Mouse (Mus musculus): ENCODE data around the gene 2900011O08Rik. TPM values are rescaled to one million over a fixed set of nuclear protein-coding genes. Genes with fewer than 3 reads are reported as not detected.

The 2900011O08Rik gene
- polyA plus RNA-seq, 1 experiment from 2014 or later = 0.84 TPM

- DNase-seq (ENCODE audit: low spot score) = no peak
- Histone ChIP-seq H3K36me3 (ENCODE audit: insufficient read depth, low read length) (no peaks in the 10 kb centered on the region), H3K9me3 (replicated peaks; ENCODE audit: low read length) (no peaks in the 10 kb centered on the region), H3K27me3 (ENCODE audit: insufficient read depth, low read length) (no peaks in the 10 kb centered on the region), H3K9ac (ENCODE audit: low read depth, low read length) (no peak overlapping the region), H3K4me1 (replicated peaks; ENCODE audit: insufficient read depth, low read length) (no peaks in the 10 kb centered on the region), H3K4me2 (ENCODE audit: low read length) (no peak overlapping the region), H3K4me3 (replicated peaks; ENCODE audit: low read depth, low read length) (no peak overlapping the region), H3K27ac (no peak overlapping the region)
- 73% methylated on average over 2 of the region's 2 CpGs for WGBS
- TF ChIP-seq CTCF (IDR thresholded peaks at IDR 0.05; ENCODE audit: low read depth) = no peak
- no peak for ATAC-seq (replicated peaks; ENCODE audit: low FRiP score, low read depth)
Observed at GRCm38 (mm10) chr16:14082925-14083324, 96.5 kb downstream of the 2900011O08Rik start.

GRCm38 (mm10) chr16:14088249-14088648, 101.8 kb downstream of the 2900011O08Rik start:
- Histone ChIP-seq H3K36me3 (ENCODE audit: insufficient read depth, low read length) (no peaks in the 10 kb centered on the region), H3K27ac (no peak overlapping the region), H3K4me1 (replicated peaks; ENCODE audit: insufficient read depth, low read length) (no peaks in the 10 kb centered on the region), H3K4me3 (replicated peaks; ENCODE audit: low read depth, low read length) (no peak overlapping the region), H3K4me2 (ENCODE audit: low read length) (no peak overlapping the region), H3K9me3 (replicated peaks; ENCODE audit: low read length) (no peaks in the 10 kb centered on the region), H3K27me3 (ENCODE audit: insufficient read depth, low read length) (no peaks in the 10 kb centered on the region), H3K9ac (ENCODE audit: low read depth, low read length) (no peak overlapping the region)
- ATAC-seq (replicated peaks; ENCODE audit: low FRiP score, low read depth) (no peak), DNase-seq (ENCODE audit: low spot score) (no peak)
- no peak for TF ChIP-seq CTCF (IDR thresholded peaks at IDR 0.05; ENCODE audit: low read depth)
- 72% methylated on average over 3 of the region's 3 CpGs for WGBS

DNA sequence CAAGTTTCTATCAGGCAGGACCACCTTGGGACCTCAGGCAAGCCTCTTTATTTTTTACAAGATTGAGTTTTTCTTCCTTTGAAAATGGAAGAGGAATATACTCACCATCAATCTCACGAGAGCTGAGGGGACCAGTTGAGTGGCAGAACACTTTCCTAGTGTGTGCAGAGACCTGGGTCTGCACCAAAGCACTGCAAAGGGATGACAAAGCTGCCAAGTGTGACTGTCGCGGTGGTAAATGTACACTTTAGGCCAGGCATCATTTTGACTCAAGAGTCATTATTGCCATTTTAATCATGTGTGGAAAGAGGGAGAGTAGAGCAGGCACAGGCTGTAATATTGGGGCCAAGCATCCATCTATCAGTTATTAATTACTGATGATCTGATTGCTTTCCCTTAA, 102.9 kb downstream of the 2900011O08Rik start:
- DNase-seq (ENCODE audit: low spot score) (no peak), ATAC-seq (replicated peaks; ENCODE audit: low FRiP score, low read depth) (no peak)
- H3K36me3 ChIP-seq (ENCODE audit: insufficient read depth, low read length) = no peaks in the 10 kb centered on the region
- no peaks in the 10 kb centered on the region for H3K9me3 ChIP-seq (replicated peaks; ENCODE audit: low read length)
- no peak overlapping the region for H3K9ac ChIP-seq (ENCODE audit: low read depth, low read length)
- no peak overlapping the region for H3K4me3 ChIP-seq (replicated peaks; ENCODE audit: low read depth, low read length)
- no peak for TF ChIP-seq CTCF (IDR thresholded peaks at IDR 0.05; ENCODE audit: low read depth)
- WGBS = 79% methylated on average over 3 of the region's 3 CpGs
- H3K4me2 ChIP-seq (ENCODE audit: low read length) = no peak overlapping the region
- no peaks in the 10 kb centered on the region for H3K27me3 ChIP-seq (ENCODE audit: insufficient read depth, low read length)
- H3K4me1 ChIP-seq (replicated peaks; ENCODE audit: insufficient read depth, low read length) = no peaks in the 10 kb centered on the region
- no peak overlapping the region for H3K27ac ChIP-seq

DNA sequence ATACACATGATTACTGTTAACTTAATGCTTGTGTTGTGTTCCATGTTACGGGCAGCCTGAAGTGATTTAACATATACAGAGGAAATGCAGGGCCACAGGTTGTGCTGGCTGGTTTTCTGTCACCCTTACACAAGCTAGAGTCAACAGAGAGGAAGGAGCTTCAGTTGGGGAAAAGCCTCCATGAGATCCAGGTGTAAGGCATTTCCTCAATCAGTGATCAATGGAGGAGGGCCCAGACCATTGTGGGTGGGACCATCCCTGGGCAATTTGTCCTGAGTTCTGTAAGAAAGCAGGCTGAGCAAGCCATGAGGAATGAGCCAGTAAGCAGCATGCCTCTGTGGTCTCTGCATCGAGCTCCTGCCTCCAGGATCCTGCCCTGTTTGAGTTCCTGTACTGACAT, 105.4 kb downstream of the 2900011O08Rik start:
- no peak for ATAC-seq (replicated peaks; ENCODE audit: low FRiP score, low read depth)
- Histone ChIP-seq H3K36me3 (ENCODE audit: insufficient read depth, low read length) (no peaks in the 10 kb centered on the region), H3K4me2 (ENCODE audit: low read length) (no peak overlapping the region), H3K4me3 (replicated peaks; ENCODE audit: low read depth, low read length) (no peak overlapping the region), H3K27ac (no peak overlapping the region), H3K9me3 (replicated peaks; ENCODE audit: low read length) (no peaks in the 10 kb centered on the region), H3K4me1 (replicated peaks; ENCODE audit: insufficient read depth, low read length) (no peaks in the 10 kb centered on the region), H3K9ac (ENCODE audit: low read depth, low read length) (no peak overlapping the region), H3K27me3 (ENCODE audit: insufficient read depth, low read length) (no peaks in the 10 kb centered on the region)
- no peak for TF ChIP-seq CTCF (IDR thresholded peaks at IDR 0.05; ENCODE audit: low read depth)
- 70% methylated on average over 2 of the region's 2 CpGs for WGBS
- DNase-seq (ENCODE audit: low spot score) = no peak

GRCm38 (mm10) chr16:14105891-14106290, 119.5 kb downstream of the 2900011O08Rik start:
- no peak for ATAC-seq (replicated peaks; ENCODE audit: low FRiP score, low read depth)

GRCm38 (mm10) chr16:14109651-14110230, 123.3 kb downstream of the 2900011O08Rik start:
- H3K9me3 ChIP-seq (replicated peaks; ENCODE audit: low read length) = no peaks in the 10 kb centered on the region
- H3K9ac ChIP-seq (ENCODE audit: low read depth, low read length) = no peak overlapping the region
- H3K27ac ChIP-seq = no peak overlapping the region
- H3K4me1 ChIP-seq (replicated peaks; ENCODE audit: insufficient read depth, low read length) = no peaks in the 10 kb centered on the region
- 81% methylated on average over 3 of the region's 3 CpGs for WGBS
- peaks cover 27% of the 10 kb centered on the region for H3K36me3 ChIP-seq (ENCODE audit: insufficient read depth, low read length)
- no peak overlapping the region for H3K4me2 ChIP-seq (ENCODE audit: low read length)
- H3K27me3 ChIP-seq (ENCODE audit: insufficient read depth, low read length) = no peaks in the 10 kb centered on the region
- DNase-seq (ENCODE audit: low spot score) = no peak
- TF ChIP-seq CTCF (IDR thresholded peaks at IDR 0.05; ENCODE audit: low read depth) = no peak
- ATAC-seq (replicated peaks; ENCODE audit: low FRiP score, low read depth) = no peak
- H3K4me3 ChIP-seq (replicated peaks; ENCODE audit: low read depth, low read length) = no peak overlapping the region

More at GRCm38 (mm10) chr16:14105891-14106290, 119.5 kb downstream of the 2900011O08Rik start:
- 0 out of 2 replicates have a peak, but pooled peaks cover 4% of the 10 kb centered on the region for H3K36me3 ChIP-seq (ENCODE audit: insufficient read depth, low read length)
- no peak overlapping the region for H3K4me2 ChIP-seq (ENCODE audit: low read length)
- no peak overlapping the region for H3K9ac ChIP-seq (ENCODE audit: low read depth, low read length)
- no peaks in the 10 kb centered on the region for H3K9me3 ChIP-seq (replicated peaks; ENCODE audit: low read length)
- 88% methylated on average over 6 of the region's 6 CpGs for WGBS
- H3K4me1 ChIP-seq (replicated peaks; ENCODE audit: insufficient read depth, low read length) = no peaks in the 10 kb centered on the region
- no peak overlapping the region for H3K27ac ChIP-seq
- H3K4me3 ChIP-seq (replicated peaks; ENCODE audit: low read depth, low read length) = no peak overlapping the region
- TF ChIP-seq CTCF (IDR thresholded peaks at IDR 0.05; ENCODE audit: low read depth) = no peak
- H3K27me3 ChIP-seq (ENCODE audit: insufficient read depth, low read length) = no peaks in the 10 kb centered on the region
- DNase-seq (ENCODE audit: low spot score) = no peak

- no peaks in the 10 kb centered on the region for H3K9me3 ChIP-seq (replicated peaks; ENCODE audit: low read length)
- DNase-seq (ENCODE audit: low spot score) (no peak), ATAC-seq (replicated peaks; ENCODE audit: low FRiP score, low read depth) (no peak)
- no peaks in the 10 kb centered on the region for H3K4me1 ChIP-seq (replicated peaks; ENCODE audit: insufficient read depth, low read length)
- TF ChIP-seq CTCF (IDR thresholded peaks at IDR 0.05; ENCODE audit: low read depth) = no peak
- H3K27ac ChIP-seq = no peak overlapping the region
- H3K4me3 ChIP-seq (replicated peaks; ENCODE audit: low read depth, low read length) = no peak overlapping the region
- H3K27me3 ChIP-seq (ENCODE audit: insufficient read depth, low read length) = no peaks in the 10 kb centered on the region
- no peak overlapping the region for H3K9ac ChIP-seq (ENCODE audit: low read depth, low read length)
- no peak overlapping the region for H3K4me2 ChIP-seq (ENCODE audit: low read length)
- H3K36me3 ChIP-seq (ENCODE audit: insufficient read depth, low read length) = peaks cover 34% of the 10 kb centered on the region
- 89% methylated on average over 2 of the region's 2 CpGs for WGBS
Observed at GRCm38 (mm10) chr16:14110922-14111321, 124.5 kb downstream of the 2900011O08Rik start.

Data from kidney, postnatal 0 days (tissue).